Mouse (Mus musculus) megakaryocyte, adult 5-6 weeks (primary cell): ENCODE results near the gene Abhd13. TPM values are rescaled to one million over a fixed set of nuclear protein-coding genes. Genes with fewer than 3 reads are reported as not detected.

Experiments used
- ATAC-seq: 2 replicates; pipeline ENCODE4 v1.8.0; 2016; ENCODE audit warnings: mild to moderate bottlenecking, inconsistent platforms; ENCODE audit not compliant: poor library complexity, severe bottlenecking
- total RNA-seq, 2 experiments: library from RNA; stranded (forward) in 1 of 2; stranded (reverse) in 1 of 2; fragments of 153-499, 151-499 nt in 1 of 2; fragments of 221-1000, 200-1000 nt in 1 of 2; gene quantifications; 2 replicates each; pipeline versions ENCODE4 v1.2.3 to v1.2.4; 2015 to 2017

Abhd13 gene
- total RNA-seq, 2 experiments from 2014 or later = 15.2 to 18.0 TPM

- ATAC-seq = peak; percentile 10; the same call in 1 of the 2 replicates
Measured at GRCm38 (mm10) chr8:10007660-10008028, 30.1 kb downstream of the Abhd13 start.

GRCm38 (mm10) chr8:10016252-10016651 is 38.7 kb downstream of the Abhd13 start:
- no peak for ATAC-seq

- ATAC-seq = no peak
Measured at GRCm38 (mm10) chr8:10017231-10017630, 39.7 kb downstream of the Abhd13 start.

DNA sequence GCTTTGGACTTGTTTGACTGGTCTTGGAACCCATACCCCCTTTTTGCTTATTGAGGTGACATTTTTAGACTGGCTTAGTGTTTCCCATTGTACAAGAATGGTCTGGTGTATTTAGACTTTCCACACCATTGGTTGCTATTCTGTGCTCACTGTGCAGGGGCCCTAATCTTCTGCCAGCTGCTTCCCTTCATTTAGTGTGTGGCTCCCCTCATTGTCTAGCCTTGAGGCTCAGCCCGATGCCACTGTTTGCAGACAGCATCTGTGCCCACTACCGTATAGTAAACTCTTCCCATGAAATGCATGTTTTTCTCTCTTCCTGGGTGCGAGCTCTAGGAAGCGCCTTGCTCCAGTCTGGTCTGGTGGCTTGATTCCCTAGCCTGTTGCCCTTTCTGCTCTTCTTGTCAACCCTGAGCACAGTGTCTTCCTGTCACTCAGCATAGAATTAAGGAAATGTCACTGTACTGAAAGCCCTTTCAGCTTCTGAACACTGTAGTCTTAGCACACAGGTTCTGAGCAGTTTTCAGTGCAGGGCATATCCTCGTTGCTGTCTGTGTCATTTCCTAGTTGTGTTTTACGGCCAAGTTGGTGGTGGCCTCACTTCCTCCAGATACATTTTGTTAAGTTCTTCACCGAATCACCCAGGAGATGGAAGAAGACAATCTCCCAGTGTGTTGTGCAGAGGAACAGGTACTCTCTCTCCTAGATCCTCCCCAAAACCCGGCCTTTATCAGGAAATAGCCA is 53.0 kb downstream of the Abhd13 start:
- peak; percentile 63 for ATAC-seq

- ATAC-seq = peak; percentile 90
Measured at GRCm38 (mm10) chr8:10031177-10031576, 53.7 kb downstream of the Abhd13 start.

GRCm38 (mm10) chr8:10040866-10041265 is 63.4 kb downstream of the Abhd13 start:
- ATAC-seq = no peak

Other genes starting within 250 kb of the Abhd13 start
- gene Fam155a, start 206.5 kb upstream of the Abhd13 start, total RNA-seq (2015) = not detected in 2 replicates
- gene Fam155a, start 206.5 kb upstream of the Abhd13 start, total RNA-seq (2017) = not detected in 2 replicates
- gene Gm10217, start 113.5 kb upstream of the Abhd13 start, total RNA-seq (2015) = not detected in 2 replicates
- gene Gm10217, start 113.5 kb upstream of the Abhd13 start, total RNA-seq (2017) = not detected in 2 replicates
- 1.7 and 2.2 TPM in 2 replicates for gene Lig4, start within 50 bp of the Abhd13 start, total RNA-seq (2015)
- gene Lig4, start within 50 bp of the Abhd13 start, total RNA-seq (2017) = 1.0 and 1.1 TPM in 2 replicates
- gene Tnfsf13b, start 28.8 kb downstream of the Abhd13 start, total RNA-seq (2015) = 23.1 and 26.8 TPM in 2 replicates
- gene Tnfsf13b, start 28.8 kb downstream of the Abhd13 start, total RNA-seq (2017) = 6.2 and 9.1 TPM in 2 replicates
- not detected in 2 replicates for gene Myo16, start 176.2 kb downstream of the Abhd13 start, total RNA-seq (2015)
- gene Myo16, start 176.2 kb downstream of the Abhd13 start, total RNA-seq (2017) = not detected in 2 replicates